Mouse (Mus musculus): Measurements from ENCODE around the gene Etnk2.
A peak's percentile ranks its signal among the peaks of the same experiment; 100 is the strongest.

The Etnk2 gene

GRCm38 (mm10) chr1:133417113-133417512 is 53.7 kb downstream of the Etnk2 start:
- DNase-seq (ENCODE audit: low spot score) = no peak

DNA sequence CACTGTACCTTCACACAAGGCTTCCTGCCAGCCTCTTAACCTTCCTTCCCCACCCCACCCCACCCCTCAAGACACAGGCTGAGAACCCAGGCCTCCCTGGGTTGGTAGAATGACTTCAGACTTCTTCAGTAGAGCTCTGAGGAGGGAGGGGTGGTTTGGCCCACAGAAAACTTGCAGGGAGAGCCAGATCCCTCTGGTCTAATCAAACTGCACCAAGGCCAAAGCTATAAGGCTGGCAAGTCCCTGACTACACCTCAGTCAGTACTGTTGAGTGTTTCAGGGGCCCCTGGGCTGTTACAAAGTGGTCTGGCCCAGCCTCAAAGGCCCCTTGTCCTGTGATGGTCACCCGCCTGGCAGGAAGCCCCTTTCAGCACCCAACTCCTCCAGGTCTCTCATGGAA is 54.2 kb downstream of the Etnk2 start:
- DNase-seq (ENCODE audit: low spot score) = no peak

GRCm38 (mm10) chr1:133418164-133418800 is 54.9 kb downstream of the Etnk2 start:
- DNase-seq (ENCODE audit: low spot score) = peak; percentile 65

GRCm38 (mm10) chr1:133419178-133419834 is 55.9 kb downstream of the Etnk2 start:
- DNase-seq (ENCODE audit: low spot score) = no peak

- DNase-seq (ENCODE audit: low spot score) = no peak
Observed at GRCm38 (mm10) chr1:133420491-133420890, 57.1 kb downstream of the Etnk2 start.

GRCm38 (mm10) chr1:133421061-133421460 is 57.7 kb downstream of the Etnk2 start:
- DNase-seq (ENCODE audit: low spot score) = no peak

DNA sequence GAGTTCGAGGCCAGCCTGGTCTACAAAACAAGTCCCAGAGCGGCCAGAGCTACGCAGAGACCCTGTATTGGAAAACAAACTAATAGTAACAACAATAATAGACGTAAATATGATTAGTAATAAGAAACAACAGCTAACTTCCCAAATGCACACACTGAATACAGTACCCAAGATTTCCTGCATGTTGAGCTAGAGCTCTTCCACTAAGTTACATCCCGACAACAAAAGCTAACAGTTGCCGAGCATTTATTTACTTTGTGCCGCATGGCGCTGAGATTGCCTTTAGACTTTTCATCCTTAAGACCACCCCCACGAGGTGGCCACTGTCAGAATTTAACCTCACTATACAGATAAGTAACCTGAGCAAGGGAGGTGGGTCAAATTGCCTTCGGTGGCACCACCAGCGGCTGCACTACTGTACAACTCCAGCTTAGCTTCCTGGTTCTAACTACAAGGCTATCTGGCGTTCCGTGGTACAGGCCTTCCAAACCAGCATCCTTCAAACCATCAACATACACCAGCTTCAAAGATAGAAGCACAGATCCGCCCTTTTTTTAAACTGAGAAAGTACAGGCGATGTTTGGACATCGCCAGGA is 58.7 kb downstream of the Etnk2 start:
- no peak for DNase-seq (ENCODE audit: low spot score)

DNA sequence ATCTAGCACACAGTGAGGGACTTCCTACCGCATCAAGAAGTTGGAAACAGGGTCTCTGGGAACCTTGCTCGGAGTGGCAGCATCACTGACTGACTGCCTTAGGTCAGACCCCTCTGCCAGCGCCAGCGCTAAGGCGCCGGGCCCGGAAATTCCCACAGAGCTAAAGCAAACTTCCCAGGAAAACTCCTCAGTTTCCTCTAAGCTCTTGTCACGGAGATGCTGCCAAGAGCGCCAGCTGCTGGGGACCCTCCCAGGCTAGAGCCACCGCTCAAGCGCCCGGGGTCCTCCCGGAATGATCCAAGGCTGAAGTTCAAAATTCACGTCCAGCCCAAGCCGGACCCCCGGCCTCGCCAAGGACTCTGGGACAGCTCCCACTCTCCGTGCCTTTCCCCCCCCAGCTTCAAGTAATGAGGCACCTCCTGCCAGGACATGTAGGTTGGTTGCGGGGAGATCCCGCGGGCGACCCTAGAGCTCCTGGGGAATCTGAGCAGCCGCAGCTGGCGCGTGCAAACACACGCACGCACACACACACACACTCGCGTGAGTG is 59.3 kb downstream of the Etnk2 start:
- DNase-seq (ENCODE audit: low spot score) = no peak

DNA sequence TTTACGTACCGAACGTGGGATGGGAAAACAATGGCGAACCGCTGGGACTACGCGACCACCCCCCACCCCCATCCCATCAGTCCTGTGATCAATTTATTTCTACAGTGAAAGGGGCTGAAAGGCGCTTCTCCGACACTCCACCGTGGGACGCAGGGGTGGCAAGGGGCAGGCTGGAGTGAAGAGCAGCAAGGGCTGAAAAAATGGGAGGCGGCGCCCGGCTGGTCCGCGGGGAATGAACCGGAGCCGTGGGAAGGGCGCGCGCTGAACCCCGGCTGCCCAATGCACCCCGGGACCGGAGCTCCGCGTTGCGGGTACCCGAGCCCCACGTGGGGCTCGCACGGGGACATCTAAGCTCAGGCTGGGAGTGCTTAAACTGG is 59.8 kb downstream of the Etnk2 start:
- DNase-seq (ENCODE audit: low spot score) = no peak

- peak; percentile 65 for DNase-seq (ENCODE audit: low spot score)
Observed at GRCm38 (mm10) chr1:133423543-133424480, 60.4 kb downstream of the Etnk2 start, which contains the start of gene Sox13. Sox13 (minus strand) TSS chr1:133424377.

DNA sequence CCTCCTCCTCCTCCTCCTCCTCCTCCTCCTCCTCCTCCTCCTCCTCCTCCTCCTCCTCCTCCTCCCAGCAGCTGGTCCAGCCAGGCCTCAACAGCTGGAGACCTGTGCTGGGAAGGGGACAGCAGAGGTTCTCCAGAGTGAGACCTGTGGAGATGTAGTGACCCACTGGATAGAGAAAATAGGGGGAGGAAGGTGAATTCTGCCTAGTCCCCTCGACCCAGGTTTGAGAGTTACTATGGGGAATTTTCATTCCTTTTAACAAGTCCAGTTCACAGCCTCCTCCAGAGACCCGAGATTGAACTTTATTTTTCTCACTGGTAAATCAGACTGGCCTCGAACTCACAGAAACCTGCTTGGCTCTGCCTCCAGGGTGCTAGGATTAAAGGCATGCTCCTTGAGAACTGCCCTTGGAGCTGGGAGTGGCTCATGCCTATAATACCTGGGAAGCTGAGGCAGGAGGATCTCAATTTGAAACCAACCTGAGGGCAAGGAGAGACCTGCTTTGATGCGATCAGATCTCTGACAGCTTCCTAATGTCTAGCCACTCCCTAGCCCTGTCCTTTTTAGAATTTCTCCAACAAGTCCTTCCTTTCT is 61.3 kb downstream of the Etnk2 start:
- DNase-seq (ENCODE audit: low spot score) = no peak

Data from ovary, postnatal 14 days (tissue).